ENCODE assay signal across 14 mouse cellular contexts in genomic region chr4:127377344-127377743, GRCm38 (mm10). TPM values are rescaled to one million over a fixed set of nuclear protein-coding genes. Genes with fewer than 3 reads are reported as not detected.
DNase-seq lines count a peak whose midpoint lies in the region; TF ChIP-seq lines count a peak whose summit lies in the region.
"Had no signal": no experiment of that assay in that cellular context is flagged by ENCODE, and none has a peak within 500 bp of the region (broad histone marks: within the 10 kb centered on the region; RNA-seq: fewer than 3 reads in every experiment).

No protein-coding gene starts in this region.

- H3K27ac ChIP-seq in heart, adult 2 months = no peak overlapping the region
- no peak overlapping the region for H3K27ac ChIP-seq in heart, embryonic 10.5 days
- H3K27ac ChIP-seq in spleen, adult 2 months (ENCODE audit: insufficient read depth, low read length) = no peak overlapping the region
- no peak overlapping the region for H3K27ac ChIP-seq in cortical plate, adult 2 months (ENCODE audit: insufficient read depth, low read length)
- H3K27ac ChIP-seq: macrophage; neural tube, embryonic 13.5 days had no signal

- H3K27me3 ChIP-seq in heart, adult 2 months (ENCODE audit: control insufficient read depth, insufficient read depth, low read length) = no peaks in the 10 kb centered on the region
- H3K27me3 ChIP-seq in heart, embryonic 10.5 days (ENCODE audit: insufficient read depth, poor library complexity, severe bottlenecking) = no peaks in the 10 kb centered on the region
- no peaks in the 10 kb centered on the region for H3K27me3 ChIP-seq in spleen, adult 2 months (ENCODE audit: control insufficient read depth, insufficient read depth, low read length)
- H3K27me3 ChIP-seq: neural tube, embryonic 13.5 days had no signal

- TF ChIP-seq CTCF in heart, adult 2 months (IDR thresholded peaks at IDR 0.05) = peak; percentile 61
- TF ChIP-seq CTCF in spleen, adult 2 months (IDR thresholded peaks at IDR 0.05; ENCODE audit: extremely low read depth, insufficient read depth, insufficient read length, insufficient replicate concordance) = peak; percentile 21; the same call in 1 of the 2 replicates
- TF ChIP-seq CTCF in cortical plate, adult 2 months (IDR thresholded peaks at IDR 0.05; ENCODE audit: extremely low read depth, insufficient read depth, low read length) = peak; percentile 34; the same call in 1 of the 2 replicates

- no peaks in the 10 kb centered on the region for H3K9me3 ChIP-seq in heart, embryonic 10.5 days
- H3K9me3 ChIP-seq: neural tube, embryonic 13.5 days had no signal

- H3K4me1 ChIP-seq in heart, adult 2 months (ENCODE audit: control insufficient read depth, insufficient read depth, low read length) = no peaks in the 10 kb centered on the region
- H3K4me1 ChIP-seq in heart, embryonic 10.5 days = peaks cover 20% of the 10 kb centered on the region
- no peaks in the 10 kb centered on the region for H3K4me1 ChIP-seq in spleen, adult 2 months (ENCODE audit: control insufficient read depth, insufficient read depth, insufficient read length)
- no peaks in the 10 kb centered on the region for H3K4me1 ChIP-seq in cortical plate, adult 2 months (ENCODE audit: control insufficient read depth, insufficient read depth, low read length)

- no peak overlapping the region for H3K4me3 ChIP-seq in heart, adult 2 months
- no peak overlapping the region for H3K4me3 ChIP-seq in heart, embryonic 10.5 days
- H3K4me3 ChIP-seq in spleen, adult 2 months (ENCODE audit: extremely low read depth, insufficient read depth, insufficient read length) = no peak overlapping the region
- no peak overlapping the region for H3K4me3 ChIP-seq in cortical plate, adult 2 months (ENCODE audit: insufficient read depth, low read length)
- H3K4me3 ChIP-seq: neural tube, embryonic 13.5 days had no signal

- H3K36me3 ChIP-seq in heart, adult 2 months (ENCODE audit: control insufficient read depth, insufficient read depth, low read length) = no peaks in the 10 kb centered on the region
- H3K36me3 ChIP-seq in heart, embryonic 10.5 days = no peaks in the 10 kb centered on the region
- H3K36me3 ChIP-seq in spleen, adult 2 months (ENCODE audit: control insufficient read depth, insufficient read depth, low read length) = no peaks in the 10 kb centered on the region
- H3K36me3 ChIP-seq: neural tube, embryonic 13.5 days had no signal

- H3K9ac ChIP-seq in heart, adult 2 months (ENCODE audit: low read depth, low read length) = no peak overlapping the region
- H3K9ac ChIP-seq: neural tube, embryonic 13.5 days had no signal

- no peak for TF ChIP-seq EP300 in heart, adult 2 months (IDR thresholded peaks at IDR 0.05; ENCODE audit: insufficient read depth, low read depth, low read length)

- TF ChIP-seq POLR2A in heart, adult 2 months (IDR thresholded peaks at IDR 0.05; ENCODE audit: insufficient read depth, low read depth, low read length) = no peak
- no peak for TF ChIP-seq POLR2A in spleen, adult 2 months (IDR thresholded peaks at IDR 0.05; ENCODE audit: low read depth, low read length)
- no peak for TF ChIP-seq POLR2A in cortical plate, adult 2 months (IDR thresholded peaks at IDR 0.05; ENCODE audit: extremely low read depth, insufficient read depth, low read length)

- intact Hi-C loops in heart, adult 2 months (cut with DNase I) = no loop called here
- intact Hi-C loops in left cerebral cortex, postnatal 10 days (cut with DNase I) = loop anchor here (10.0 kb wide), 1 partner anchor 607 kb away; the partner anchor contains the start of gene Csmd2
- intact Hi-C loops in left cerebral cortex, postnatal 14 days (cut with DNase I) = no loop called here

- 36% methylated on average over 4 of the region's 4 CpGs for WGBS in heart, adult 2 months
- WGBS in heart, embryonic 10.5 days = 35% methylated on average over 4 of the region's 4 CpGs
- WGBS in spleen, adult 2 months = 31% methylated on average over 4 of the region's 4 CpGs

- DNase-seq in heart, adult 2 months = no peak
- DNase-seq in heart, embryonic 10.5 days (ENCODE audit: low spot score) = no peak
- no peak for DNase-seq in spleen, adult 2 months (ENCODE audit: low read depth in 1 of 2, low spot score in 2 of 2)
- DNase-seq in spleen, postnatal 4 days (ENCODE audit: low spot score in 2 of 2) = no peak
- DNase-seq in right cerebral cortex, adult 18-20 months = no peak
- no peak for DNase-seq in left cerebral cortex, postnatal 10 days (ENCODE audit: extremely low spot score in 1 of 2, low spot score in 2 of 2)
- no peak for DNase-seq in left cerebral cortex, postnatal 14 days (ENCODE audit: low spot score in 2 of 2)
- DNase-seq: cerebellum, postnatal 25 days had no signal

- H3K79me2 ChIP-seq in heart, adult 2 months (replicated peaks; ENCODE audit: control insufficient read depth, insufficient read depth, low read length) = no peaks in the 10 kb centered on the region

RNA-seq across cellular contexts. Expression of gene Gjb5, which starts 19.4 kb away (rescaled TPM):
- under 1 TPM; 0.16 to 0.29 TPM for total RNA-seq in heart, adult 2 months (2021)
- 0.78 and 1.1 TPM in 2 replicates for polyA plus RNA-seq in heart, adult 2 months (2012; rRNA removed)
- polyA plus RNA-seq in heart, embryonic 10.5 days (2016; fragmentation: Nextera tagmentation; extraction: Ambion mirVana) = 0.58 and 1.8 TPM in 2 replicates
- 0.29 TPM in 1 of 2 replicates, not detected in the other for polyA plus RNA-seq in spleen, adult 2 months (2012; rRNA removed)
- not detected in 2 replicates for polyA plus RNA-seq in cortical plate, adult 2 months (2012; rRNA removed)
- total RNA-seq in left cerebral cortex, postnatal 10 days (2021) = not detected
- not detected for total RNA-seq in left cerebral cortex, postnatal 14 days (2021)
- total RNA-seq: hematopoietic stem cell, adult 5-6 weeks; layer of hippocampus, adult 8-10 months had no signal
- polyA plus RNA-seq: macrophage had no signal

RNA-seq across cellular contexts. Expression of gene Gjb4, which starts 23.5 kb away (rescaled TPM):
- not detected for total RNA-seq in heart, adult 2 months (2021)
- polyA plus RNA-seq in heart, adult 2 months (2012; rRNA removed) = 0.12 and 0.14 TPM in 2 replicates
- not detected in 2 replicates for polyA plus RNA-seq in heart, embryonic 10.5 days (2016; fragmentation: Nextera tagmentation; extraction: Ambion mirVana)
- not detected in 2 replicates for polyA plus RNA-seq in spleen, adult 2 months (2012; rRNA removed)
- not detected in 2 replicates for polyA plus RNA-seq in cortical plate, adult 2 months (2012; rRNA removed)
- total RNA-seq in left cerebral cortex, postnatal 10 days (2021) = not detected
- total RNA-seq in left cerebral cortex, postnatal 14 days (2021) = not detected
- total RNA-seq: hematopoietic stem cell, adult 5-6 weeks; layer of hippocampus, adult 8-10 months had no signal
- polyA plus RNA-seq: forebrain, embryonic 16.5 days; macrophage; neural tube, embryonic 13.5 days had no signal

RNA-seq across cellular contexts. Expression of gene Gjb3, which starts 46.7 kb away (rescaled TPM):
- not detected for total RNA-seq in heart, adult 2 months (2021)
- 0.25 TPM in 1 of 2 replicates, not detected in the other for polyA plus RNA-seq in heart, adult 2 months (2012; rRNA removed)
- 0.90 and 3.2 TPM in 2 replicates for polyA plus RNA-seq in heart, embryonic 10.5 days (2016; fragmentation: Nextera tagmentation; extraction: Ambion mirVana)
- polyA plus RNA-seq in spleen, adult 2 months (2012; rRNA removed) = 0.08 and 0.13 TPM in 2 replicates
- polyA plus RNA-seq in cortical plate, adult 2 months (2012; rRNA removed) = 0.04 and 0.06 TPM in 2 replicates
- under 1 TPM; 0.36 to 0.41 TPM for total RNA-seq in left cerebral cortex, postnatal 10 days (2021)
- under 1 TPM; 0.22 to 0.30 TPM for total RNA-seq in left cerebral cortex, postnatal 14 days (2021)
- polyA plus RNA-seq: forebrain, embryonic 16.5 days; macrophage; neural tube, embryonic 13.5 days had no signal
